Mouse (Mus musculus): Measurements from ENCODE around the gene Gm27027. TPM values are rescaled to one million over a fixed set of nuclear protein-coding genes. Genes with fewer than 3 reads are reported as not detected.

Gene Gm27027
- polyA plus RNA-seq, 1 experiment from 2014 or later, result not detected

DNA sequence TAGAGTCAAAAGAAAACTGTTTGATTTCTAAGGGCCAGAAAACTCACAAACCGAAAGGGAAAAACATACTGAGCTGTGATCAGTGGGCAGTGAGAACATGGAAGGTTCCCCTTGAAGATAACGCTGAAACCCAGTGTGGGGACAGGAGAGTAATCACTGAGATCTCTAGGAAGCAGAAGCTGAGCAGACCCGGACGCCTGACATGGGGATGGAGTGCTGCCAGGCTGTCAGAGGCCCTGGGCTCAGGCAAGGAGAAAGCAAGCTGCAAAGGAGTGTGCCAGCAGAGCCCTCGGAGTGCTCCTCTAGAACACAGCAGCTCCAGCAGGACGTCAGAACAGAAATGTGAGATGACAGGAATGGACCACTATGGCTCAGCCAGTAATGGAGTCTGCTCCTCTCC lies 28.5 kb upstream of the Gm27027 start:
- no peak overlapping the region for H3K27ac ChIP-seq (ENCODE audit: low read depth, low read length)
- DNase-seq (ENCODE audit: low spot score), result no peak
- 59% methylated on average over 6 of the region's 6 CpGs for WGBS

DNA sequence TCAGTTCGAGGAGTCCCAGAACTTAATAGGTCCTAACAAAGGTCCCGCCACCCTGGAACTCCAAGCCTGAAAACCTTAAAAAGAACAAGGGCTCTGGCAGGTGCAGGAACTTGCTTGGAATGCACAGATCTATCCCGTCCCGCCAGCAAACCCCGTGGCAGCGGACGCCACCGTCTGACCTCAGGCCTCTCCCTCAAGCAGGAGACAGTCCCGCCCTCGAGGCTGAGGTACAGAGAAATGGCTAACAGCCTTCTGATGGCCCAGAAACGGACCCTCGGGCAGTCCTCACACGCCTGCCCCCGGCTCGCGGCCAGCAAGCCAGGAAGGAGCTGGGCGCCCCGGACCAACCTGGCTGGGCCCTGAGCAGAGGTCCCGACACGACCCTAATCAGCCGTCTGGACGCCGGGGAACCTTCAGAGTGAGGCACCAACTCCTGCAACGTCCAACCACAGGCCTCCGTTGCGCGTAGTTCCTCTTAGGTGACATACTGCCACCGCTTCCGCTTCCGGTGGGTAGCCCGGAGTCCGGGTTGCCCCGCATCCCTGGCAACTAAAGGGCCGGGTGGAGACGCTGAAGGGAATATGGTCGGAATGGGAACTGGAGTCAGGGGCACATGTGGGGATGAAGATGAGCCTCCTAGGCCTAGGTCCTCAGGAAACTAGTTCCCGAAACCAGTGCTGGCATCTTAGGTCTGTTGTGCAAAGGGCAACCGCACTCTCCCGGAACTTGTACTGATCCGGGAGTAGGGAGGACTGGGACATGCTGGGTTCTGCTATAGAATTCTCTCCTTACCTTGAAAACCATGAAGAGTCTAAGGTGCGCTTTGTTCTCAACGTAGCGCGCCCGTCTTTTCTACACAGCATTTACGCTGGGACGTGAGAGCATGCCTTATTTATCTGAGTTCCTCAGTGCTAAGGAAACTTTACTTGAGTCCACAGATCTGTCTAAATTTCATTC lies 14.5 kb upstream of the Gm27027 start, which contains the start of gene Alkbh3:
Gene Alkbh3, minus strand, starts transcription at position 473 of the 957 bp plus-strand sequence.
- DNase-seq (ENCODE audit: low spot score), result peak; percentile 95
- Histone ChIP-seq H3K9me3 (ENCODE audit: control insufficient read depth, low read length) (no peaks in the 10 kb centered on the region), H3K36me3 (ENCODE audit: control insufficient read depth, insufficient read depth, low read length) (no peaks in the 10 kb centered on the region), H3K4me3 (ENCODE audit: low read depth, low read length) (peak within 1 kb of the TSS; percentile 83), H3K9ac (ENCODE audit: low read length) (peak within 1 kb of the TSS; percentile 90), H3K27ac (ENCODE audit: low read depth, low read length) (no peak within 1 kb of the TSS), H3K4me2 (ENCODE audit: low read depth, low read length, severe bottlenecking) (peak within 1 kb of the TSS; percentile 80), H3K27me3 (ENCODE audit: control insufficient read depth, insufficient read depth, low read length) (no peaks in the 10 kb centered on the region), H3K4me1 (replicated peaks; ENCODE audit: control insufficient read depth, insufficient read depth, low read length) (peaks cover 3% of the 10 kb centered on the region; the same call in 1 of the 2 replicates)
- 5% methylated on average over 47 of the region's 47 CpGs for WGBS
- ATAC-seq (replicated peaks; ENCODE audit: low FRiP score), result peak; percentile 98

More for the DNA sequence above, 28.5 kb upstream of the Gm27027 start:
- H3K4me2 ChIP-seq (ENCODE audit: low read depth, low read length, severe bottlenecking), result no peak overlapping the region
- no peaks in the 10 kb centered on the region for H3K36me3 ChIP-seq (ENCODE audit: control insufficient read depth, insufficient read depth, low read length)
- H3K4me1 ChIP-seq (replicated peaks; ENCODE audit: control insufficient read depth, insufficient read depth, low read length), result no peaks in the 10 kb centered on the region
- ATAC-seq (replicated peaks; ENCODE audit: low FRiP score), result no peak
- H3K4me3 ChIP-seq (ENCODE audit: low read depth, low read length), result no peak overlapping the region
- H3K27me3 ChIP-seq (ENCODE audit: control insufficient read depth, insufficient read depth, low read length), result no peaks in the 10 kb centered on the region
- H3K9me3 ChIP-seq (ENCODE audit: control insufficient read depth, low read length), result no peaks in the 10 kb centered on the region
- no peak overlapping the region for H3K9ac ChIP-seq (ENCODE audit: low read length)

DNA sequence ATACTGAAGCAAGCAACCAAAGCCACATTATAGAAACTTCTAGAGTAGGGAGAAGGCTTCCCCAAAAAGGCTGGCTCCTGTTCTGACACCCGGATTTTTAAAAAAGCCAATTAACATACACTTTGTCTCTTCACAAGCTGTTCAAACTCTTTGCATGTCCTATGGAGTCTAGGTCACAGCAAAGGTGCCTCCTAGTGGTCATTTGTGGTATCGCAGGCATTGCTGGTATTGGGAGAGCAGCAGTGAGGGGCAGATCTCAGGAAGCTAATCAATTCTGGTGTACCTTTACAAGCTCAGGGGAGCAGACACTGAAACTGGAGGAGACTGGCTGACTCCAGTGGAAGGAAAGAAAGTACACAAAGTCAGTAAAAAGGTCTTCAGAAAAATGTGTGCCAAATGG lies 6.2 kb upstream of the Gm27027 start:
- peak; percentile 70 for ATAC-seq (replicated peaks; ENCODE audit: low FRiP score)
- H3K36me3 ChIP-seq (ENCODE audit: control insufficient read depth, insufficient read depth, low read length), result no peaks in the 10 kb centered on the region; the same call in 1 of the 2 replicates
- 4% methylated on average over 2 of the region's 2 CpGs for WGBS
- no peaks in the 10 kb centered on the region for H3K27me3 ChIP-seq (ENCODE audit: control insufficient read depth, insufficient read depth, low read length)
- no peaks in the 10 kb centered on the region for H3K9me3 ChIP-seq (ENCODE audit: control insufficient read depth, low read length)
- H3K9ac ChIP-seq (ENCODE audit: low read length), result no peak overlapping the region
- H3K4me2 ChIP-seq (ENCODE audit: low read depth, low read length, severe bottlenecking), result no peak overlapping the region
- H3K4me3 ChIP-seq (ENCODE audit: low read depth, low read length), result no peak overlapping the region
- no peaks in the 10 kb centered on the region for H3K4me1 ChIP-seq (replicated peaks; ENCODE audit: control insufficient read depth, insufficient read depth, low read length)
- no peak overlapping the region for H3K27ac ChIP-seq (ENCODE audit: low read depth, low read length)
- DNase-seq (ENCODE audit: low spot score), result peak; percentile 91

DNA sequence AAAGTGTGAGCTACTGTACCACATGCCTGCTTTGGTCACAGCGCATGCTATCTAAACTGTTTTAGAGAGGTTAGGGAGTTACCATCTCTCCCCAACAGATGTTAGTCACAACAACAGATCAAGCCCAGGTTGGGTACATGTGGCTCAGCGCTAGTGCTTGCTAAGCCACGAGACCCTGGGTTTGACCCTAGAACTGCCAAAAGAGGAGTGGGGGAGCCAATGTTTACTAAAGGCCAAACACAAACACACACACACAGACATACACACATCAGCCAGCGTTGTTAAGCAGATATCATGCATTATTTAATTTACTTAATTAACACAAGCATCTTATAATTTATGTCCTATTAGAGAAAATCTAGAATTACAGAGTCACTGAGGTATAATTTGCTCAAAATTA lies 5.8 kb upstream of the Gm27027 start:
- Histone ChIP-seq H3K9ac (ENCODE audit: low read length) (no peak overlapping the region), H3K4me2 (ENCODE audit: low read depth, low read length, severe bottlenecking) (no peak overlapping the region), H3K27me3 (ENCODE audit: control insufficient read depth, insufficient read depth, low read length) (no peaks in the 10 kb centered on the region), H3K9me3 (ENCODE audit: control insufficient read depth, low read length) (no peaks in the 10 kb centered on the region), H3K27ac (ENCODE audit: low read depth, low read length) (no peak overlapping the region), H3K4me3 (ENCODE audit: low read depth, low read length) (no peak overlapping the region), H3K36me3 (ENCODE audit: control insufficient read depth, insufficient read depth, low read length) (no peaks in the 10 kb centered on the region; the same call in 1 of the 2 replicates), H3K4me1 (replicated peaks; ENCODE audit: control insufficient read depth, insufficient read depth, low read length) (no peaks in the 10 kb centered on the region)
- WGBS, result 89% methylated on average over 4 of the region's 4 CpGs
- ATAC-seq (replicated peaks; ENCODE audit: low FRiP score) (peak; percentile 33; the same call in 1 of the 2 replicates), DNase-seq (ENCODE audit: low spot score) (no peak)

DNA sequence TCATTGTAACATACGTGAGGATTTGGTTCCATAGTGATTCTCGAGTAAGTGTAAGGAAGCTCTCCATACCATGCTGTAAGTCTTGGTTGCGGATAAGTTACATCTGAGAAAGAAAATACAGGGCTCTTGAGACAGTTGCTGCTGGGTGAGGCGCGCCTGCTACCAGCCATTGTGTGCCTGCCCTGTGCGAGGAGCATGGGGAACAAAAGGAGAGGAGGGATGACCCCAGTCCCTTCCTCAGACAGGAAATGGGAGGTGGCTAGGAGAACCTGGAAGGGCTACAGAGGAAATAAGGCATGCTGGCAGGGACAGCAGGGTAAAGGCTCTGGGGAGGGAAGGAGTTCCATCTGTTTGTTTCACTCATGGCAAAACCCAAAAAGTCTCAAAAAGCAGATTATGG lies 5.3 kb upstream of the Gm27027 start:
- DNase-seq (ENCODE audit: low spot score) (no peak), ATAC-seq (replicated peaks; ENCODE audit: low FRiP score) (no peak)
- Histone ChIP-seq H3K9me3 (ENCODE audit: control insufficient read depth, low read length) (no peaks in the 10 kb centered on the region), H3K27ac (ENCODE audit: low read depth, low read length) (no peak overlapping the region), H3K4me2 (ENCODE audit: low read depth, low read length, severe bottlenecking) (no peak overlapping the region), H3K36me3 (ENCODE audit: control insufficient read depth, insufficient read depth, low read length) (no peaks in the 10 kb centered on the region; the same call in 1 of the 2 replicates), H3K4me3 (ENCODE audit: low read depth, low read length) (no peak overlapping the region), H3K27me3 (ENCODE audit: control insufficient read depth, insufficient read depth, low read length) (no peaks in the 10 kb centered on the region), H3K9ac (ENCODE audit: low read length) (no peak overlapping the region), H3K4me1 (replicated peaks; ENCODE audit: control insufficient read depth, insufficient read depth, low read length) (no peaks in the 10 kb centered on the region)
- 88% methylated on average over 6 of the region's 6 CpGs for WGBS

DNA sequence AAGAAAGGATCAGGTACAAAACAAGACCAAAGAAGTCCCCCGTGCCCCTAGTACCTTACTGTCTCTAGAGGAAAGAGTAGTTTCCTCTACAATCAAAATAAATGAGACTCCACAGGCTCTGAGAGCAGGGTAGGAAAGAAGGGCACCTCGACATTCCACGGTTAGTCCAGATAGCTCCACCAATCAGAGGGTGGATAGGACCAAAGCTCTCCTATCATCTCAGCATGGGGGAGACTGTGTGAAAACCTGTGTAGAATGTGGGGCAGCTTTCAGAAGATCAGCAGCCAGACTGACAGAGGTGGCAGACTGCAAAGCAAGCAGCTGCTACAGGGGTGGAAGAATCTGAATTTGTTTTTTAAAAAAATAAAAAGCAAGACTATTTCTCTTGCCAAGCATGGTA lies 3.3 kb downstream of the Gm27027 start:
- H3K9ac ChIP-seq (ENCODE audit: low read length), result no peak overlapping the region
- DNase-seq (ENCODE audit: low spot score), result no peak
- H3K27me3 ChIP-seq (ENCODE audit: control insufficient read depth, insufficient read depth, low read length), result no peaks in the 10 kb centered on the region
- WGBS, result 67% methylated on average over 3 of the region's 3 CpGs
- H3K4me3 ChIP-seq (ENCODE audit: low read depth, low read length), result no peak overlapping the region
- ATAC-seq (replicated peaks; ENCODE audit: low FRiP score), result no peak
- H3K27ac ChIP-seq (ENCODE audit: low read depth, low read length), result peak overlapping the region; percentile 6; the same call in 1 of the 2 replicates
- peaks cover 6% of the 10 kb centered on the region; the same call in 1 of the 2 replicates for H3K4me1 ChIP-seq (replicated peaks; ENCODE audit: control insufficient read depth, insufficient read depth, low read length)
- H3K36me3 ChIP-seq (ENCODE audit: control insufficient read depth, insufficient read depth, low read length), result peaks cover 3% of the 10 kb centered on the region; the same call in 1 of the 2 replicates
- no peaks in the 10 kb centered on the region for H3K9me3 ChIP-seq (ENCODE audit: control insufficient read depth, low read length)
- no peak overlapping the region for H3K4me2 ChIP-seq (ENCODE audit: low read depth, low read length, severe bottlenecking)

DNA sequence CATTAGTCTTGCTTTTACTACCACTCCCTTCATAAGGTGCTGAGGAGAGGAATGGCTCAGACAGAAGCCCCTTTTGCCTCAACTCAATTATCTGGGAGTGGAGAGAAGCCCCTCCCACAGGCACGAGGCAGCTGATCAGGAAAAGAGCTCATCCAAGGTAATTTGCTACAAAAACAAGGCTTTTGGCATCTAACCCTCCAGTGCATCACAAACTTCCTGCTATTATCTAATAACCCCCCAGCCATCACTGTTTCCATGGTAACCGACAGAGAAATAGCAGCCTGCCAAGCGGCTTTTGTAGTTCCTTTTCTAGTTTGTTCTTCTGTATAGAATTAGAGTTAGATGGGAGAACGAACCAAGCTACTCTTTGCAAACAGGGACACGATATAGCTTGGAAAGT lies 3.9 kb downstream of the Gm27027 start:
- H3K27me3 ChIP-seq (ENCODE audit: control insufficient read depth, insufficient read depth, low read length), result no peaks in the 10 kb centered on the region
- no peak overlapping the region for H3K9ac ChIP-seq (ENCODE audit: low read length)
- H3K9me3 ChIP-seq (ENCODE audit: control insufficient read depth, low read length), result no peaks in the 10 kb centered on the region
- ATAC-seq (replicated peaks; ENCODE audit: low FRiP score) (0 out of 2 replicates have a peak, but pooled peaks have one; percentile 7), DNase-seq (ENCODE audit: low spot score) (no peak)
- H3K36me3 ChIP-seq (ENCODE audit: control insufficient read depth, insufficient read depth, low read length), result peaks cover 3% of the 10 kb centered on the region; the same call in 1 of the 2 replicates
- H3K4me2 ChIP-seq (ENCODE audit: low read depth, low read length, severe bottlenecking), result no peak overlapping the region
- WGBS, result 46% methylated on average over 5 of the region's 5 CpGs
- peaks cover 6% of the 10 kb centered on the region; the same call in 1 of the 2 replicates for H3K4me1 ChIP-seq (replicated peaks; ENCODE audit: control insufficient read depth, insufficient read depth, low read length)
- H3K4me3 ChIP-seq (ENCODE audit: low read depth, low read length), result no peak overlapping the region
- H3K27ac ChIP-seq (ENCODE audit: low read depth, low read length), result peak overlapping the region; percentile 6; the same call in 1 of the 2 replicates

DNA sequence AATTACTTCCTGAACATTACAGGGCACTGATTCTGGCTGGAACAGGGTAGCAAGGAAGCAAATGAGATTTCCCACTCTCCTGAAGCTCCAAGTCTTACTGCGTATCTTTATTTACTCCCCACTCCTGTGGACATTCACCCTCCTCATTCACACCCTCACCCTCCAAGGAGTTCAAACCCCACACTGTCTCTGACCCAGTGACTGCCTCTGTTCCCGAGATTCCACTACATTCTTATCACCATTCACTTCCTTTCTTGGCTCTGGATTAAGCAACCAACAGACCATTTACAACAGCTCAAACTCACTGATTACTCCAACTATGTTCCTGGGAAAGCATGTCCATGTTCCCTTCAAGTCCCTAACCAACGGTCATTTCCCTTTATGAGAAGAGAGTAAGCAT lies 4.8 kb downstream of the Gm27027 start:
- 90% methylated on average over 3 of the region's 3 CpGs for WGBS
- H3K4me2 ChIP-seq (ENCODE audit: low read depth, low read length, severe bottlenecking), result no peak overlapping the region
- ATAC-seq (replicated peaks; ENCODE audit: low FRiP score) (no peak), DNase-seq (ENCODE audit: low spot score) (no peak)
- no peaks in the 10 kb centered on the region for H3K27me3 ChIP-seq (ENCODE audit: control insufficient read depth, insufficient read depth, low read length)
- H3K36me3 ChIP-seq (ENCODE audit: control insufficient read depth, insufficient read depth, low read length), result peaks cover 3% of the 10 kb centered on the region; the same call in 1 of the 2 replicates
- no peak overlapping the region for H3K4me3 ChIP-seq (ENCODE audit: low read depth, low read length)
- H3K9ac ChIP-seq (ENCODE audit: low read length), result no peak overlapping the region
- H3K27ac ChIP-seq (ENCODE audit: low read depth, low read length), result no peak overlapping the region
- peaks cover 6% of the 10 kb centered on the region; the same call in 1 of the 2 replicates for H3K4me1 ChIP-seq (replicated peaks; ENCODE audit: control insufficient read depth, insufficient read depth, low read length)
- no peaks in the 10 kb centered on the region for H3K9me3 ChIP-seq (ENCODE audit: control insufficient read depth, low read length)

Data from forebrain, embryonic 11.5 days (tissue).